Mouse (Mus musculus) CH12.LX (cell line): ENCODE results near the gene Uchl4.

Source experiments
- CTCF ChIP-seq, 2 experiments: IDR thresholded peaks in 1 of 2; conservative IDR thresholded peaks in 1 of 2; 2 replicates each; pipeline ENCODE4 v1.5.1; 2011 to 2012; ENCODE audit warnings: low read depth in 2 of 2, low read length in 2 of 2, improper control_type of control experiment in 1 of 2, inconsistent platforms in 1 of 2, mild to moderate bottlenecking in 1 of 2, moderate library complexity in 1 of 2
- EP300 ChIP-seq: IDR thresholded peaks from 2 replicates; pipeline ENCODE4 v1.6.1; 2011; ENCODE audit warnings: low read length, improper control_type of control experiment
- HCFC1 ChIP-seq: IDR thresholded peaks from 2 replicates; pipeline ENCODE4 v1.6.1; 2012; ENCODE audit warnings: low read depth, mild to moderate bottlenecking, inconsistent platforms, low read length, improper control_type of control experiment
- KAT2A ChIP-seq: IDR thresholded peaks from 2 replicates; pipeline ENCODE4 v1.6.1; 2012; ENCODE audit warnings: low read length, improper control_type of control experiment, inconsistent platforms; ENCODE audit not compliant: insufficient replicate concordance
- MAX ChIP-seq: IDR thresholded peaks from 2 replicates; pipeline ENCODE4 v1.6.1; 2011; ENCODE audit warnings: low read length, improper control_type of control experiment
- MEF2A ChIP-seq: IDR thresholded peaks from 2 replicates; pipeline ENCODE4 v1.6.1; 2014; ENCODE audit warnings: low read depth, mild to moderate bottlenecking, inconsistent platforms, low read length, improper control_type of control experiment, borderline replicate concordance
- MXI1 ChIP-seq: IDR thresholded peaks from 2 replicates; pipeline ENCODE4 v1.6.1; 2011; ENCODE audit warnings: mild to moderate bottlenecking, low read depth, low read length, improper control_type of control experiment
- NRF1 ChIP-seq: IDR thresholded peaks from 2 replicates; pipeline ENCODE4 v1.6.1; 2014; ENCODE audit warnings: low read depth, mild to moderate bottlenecking, inconsistent platforms, low read length, improper control_type of control experiment, moderate library complexity
- PAX5 ChIP-seq: IDR thresholded peaks from 2 replicates; pipeline ENCODE4 v1.6.1; 2012; ENCODE audit warnings: low read length, inconsistent platforms, mixed read lengths
- POLR2A ChIP-seq: IDR thresholded peaks from 2 replicates; pipeline ENCODE4 v1.6.1; 2011; ENCODE audit warnings: low read depth, mild to moderate bottlenecking, improper control_type of control experiment, low read length
- TCF12 ChIP-seq: IDR thresholded peaks from 2 replicates; pipeline ENCODE4 v1.6.1; 2014; ENCODE audit warnings: low read depth, mild to moderate bottlenecking, inconsistent platforms, low read length, improper control_type of control experiment
- ZKSCAN1 ChIP-seq: IDR thresholded peaks from 2 replicates; pipeline ENCODE4 v1.6.1; 2012; ENCODE audit warnings: low read depth, inconsistent platforms, low read length, improper control_type of control experiment, borderline replicate concordance
- ZMIZ1 ChIP-seq: IDR thresholded peaks from 2 replicates; pipeline ENCODE4 v1.6.1; 2012; ENCODE audit warnings: low read depth, mild to moderate bottlenecking, inconsistent platforms, low read length, improper control_type of control experiment

DNA sequence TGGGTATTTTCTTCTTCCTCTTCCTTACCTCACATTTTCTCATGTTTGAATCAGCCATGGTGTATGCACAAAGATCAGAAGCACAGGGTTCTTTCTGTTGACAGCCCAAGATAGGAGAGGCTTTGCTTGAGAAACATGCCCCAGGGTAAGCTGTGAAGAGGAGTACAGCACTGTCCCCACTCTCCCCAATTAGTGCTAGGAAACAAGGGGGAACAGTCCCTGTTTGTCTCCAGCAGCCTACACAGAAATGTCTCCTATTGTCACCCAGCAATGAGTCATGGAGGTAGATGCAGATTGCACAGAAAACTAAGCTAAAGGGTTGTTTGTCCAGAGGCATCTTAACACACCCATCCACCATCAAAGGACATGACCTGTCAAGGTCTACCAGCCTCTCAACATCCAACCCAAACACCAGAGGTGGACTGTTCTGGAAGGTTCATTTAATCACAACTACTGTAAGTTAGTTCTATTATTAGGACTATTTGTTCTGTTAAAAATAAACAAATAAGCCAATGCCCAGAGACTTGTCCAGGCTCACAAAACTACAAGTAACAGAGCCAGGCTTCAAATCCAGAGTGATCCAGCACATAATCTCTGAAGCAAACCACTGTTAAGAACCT is 15.2 kb downstream of the Uchl4 start:
- TF ChIP-seq ZMIZ1: no peak
- no peak for TF ChIP-seq MXI1
- no peak for TF ChIP-seq CTCF (conservative IDR thresholded peaks at IDR 0.05 in 1 of 2, IDR thresholded peaks at IDR 0.05 in 1 of 2; ENCODE audit: low read depth in 2 of 2, low read length in 2 of 2)
- TF ChIP-seq NRF1: no peak
- TF ChIP-seq HCFC1: no peak
- TF ChIP-seq KAT2A: no peak
- TF ChIP-seq PAX5: no peak
- TF ChIP-seq MAX: no peak
- TF ChIP-seq MEF2A: no peak
- TF ChIP-seq TCF12: no peak
- no peak for TF ChIP-seq POLR2A
- no peak for TF ChIP-seq ZKSCAN1
- TF ChIP-seq EP300: no peak
